Mouse (Mus musculus): ENCODE measurements at regions not wholly inside any gene's neighbourhood (a gene's known extent, or its start where the extent isn't known, plus 50 kb on each side); places are given as distances from the start of the nearest gene placed in this dataset.

DNA sequence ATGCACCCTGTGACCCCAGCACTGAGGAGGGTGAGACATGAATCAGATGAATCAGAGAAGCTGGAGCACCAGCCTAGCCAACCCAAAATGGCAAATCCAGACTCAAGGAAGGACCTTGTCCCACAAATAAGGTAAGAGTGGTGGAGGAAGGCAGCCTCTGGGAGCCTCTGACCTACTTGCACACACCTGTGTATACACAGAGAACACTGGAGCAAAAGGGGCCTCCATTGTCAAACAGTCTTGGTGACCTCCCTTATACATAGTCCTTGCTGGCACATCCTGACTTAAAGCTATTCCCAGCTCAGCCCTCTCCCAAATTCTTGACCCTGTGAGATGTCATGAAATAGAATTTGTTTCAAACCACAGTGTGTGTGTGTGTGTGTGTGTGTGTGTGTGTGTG, 57.1 kb downstream of the Inhbb start:
- ATAC-seq (ENCODE audit: poor library complexity, severe bottlenecking), result no peak

DNA sequence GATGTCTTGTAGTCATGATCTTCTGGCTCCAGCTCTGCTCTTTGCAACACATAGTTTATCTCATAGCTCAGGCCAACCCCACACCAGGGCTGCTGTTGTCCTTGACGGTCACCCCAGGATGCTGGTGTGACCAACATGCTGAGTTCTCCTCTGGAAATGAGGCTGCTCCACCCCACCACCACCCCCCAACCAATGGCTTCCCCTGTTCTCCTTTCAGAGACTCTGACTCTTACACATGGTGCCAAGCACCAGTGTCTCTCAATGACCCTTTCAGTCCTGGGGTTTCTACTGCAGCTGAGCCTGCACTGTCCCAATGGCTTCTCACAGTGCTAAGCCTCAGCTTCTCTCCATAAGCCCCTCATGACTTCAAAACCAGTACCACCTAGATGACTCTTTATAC, 64.0 kb downstream of the Inhbb start:
- ATAC-seq (ENCODE audit: poor library complexity, severe bottlenecking), result no peak

DNA sequence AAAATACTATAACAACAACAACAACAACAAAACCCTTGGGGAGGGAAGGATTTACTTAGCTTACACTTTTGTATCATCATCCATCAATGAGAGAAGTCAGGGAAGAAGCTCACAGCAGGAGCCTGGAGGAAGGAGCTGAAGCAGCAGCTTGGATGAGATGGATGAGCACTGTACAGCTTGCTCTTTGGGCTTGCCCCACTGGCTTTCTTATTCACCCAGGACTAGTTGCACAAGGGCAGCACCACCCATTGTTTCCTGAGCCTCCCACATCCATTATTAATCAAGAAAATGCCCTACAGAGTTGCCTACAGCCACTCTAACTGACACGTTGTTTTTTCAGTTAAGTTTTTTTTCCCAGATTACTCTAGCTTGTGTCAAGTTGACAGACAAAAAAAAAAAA, 65.1 kb downstream of the Inhbb start:
- ATAC-seq (ENCODE audit: poor library complexity, severe bottlenecking), result no peak

DNA sequence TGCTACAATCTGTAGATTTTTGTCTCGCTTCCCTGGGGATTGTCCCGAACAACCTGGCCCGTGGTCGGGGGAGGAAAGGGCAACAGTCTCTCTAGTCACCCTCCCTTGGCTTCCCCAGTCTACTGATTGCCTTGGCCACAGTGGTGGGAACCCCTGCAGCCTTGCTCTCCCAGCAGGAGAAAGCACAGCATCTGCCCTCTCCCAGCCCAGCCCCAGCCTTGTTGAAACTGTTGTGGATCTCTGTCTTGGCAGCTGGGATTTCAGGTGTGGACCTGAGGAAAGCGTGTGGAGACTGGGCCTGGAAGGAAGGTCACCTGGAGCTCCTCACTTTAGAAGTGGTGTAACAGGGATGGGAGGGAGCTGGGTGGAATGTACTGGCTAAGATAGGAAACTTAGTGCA, 66.6 kb downstream of the Inhbb start:
- no peak for ATAC-seq (ENCODE audit: poor library complexity, severe bottlenecking)

DNA sequence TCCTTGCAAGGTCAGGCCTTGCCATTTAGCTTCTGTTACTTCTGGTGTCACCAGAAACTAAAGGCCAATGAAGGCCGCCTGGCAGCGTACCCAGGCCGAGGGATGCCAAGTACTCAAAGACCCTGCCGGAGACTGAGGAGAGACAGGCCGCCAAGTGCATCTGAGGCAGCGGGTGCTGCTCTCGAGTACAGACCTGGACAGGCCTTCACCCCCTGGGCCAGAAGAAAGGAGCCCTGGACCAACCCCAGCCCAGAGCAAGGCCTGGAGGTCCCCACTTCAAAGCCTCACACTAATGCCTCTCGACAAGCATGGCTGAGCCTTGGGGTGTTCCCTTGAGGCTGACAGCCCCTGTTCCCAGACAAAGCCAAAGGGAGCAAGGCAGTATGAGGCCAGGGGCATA, 70.5 kb downstream of the Inhbb start:
- no peak for ATAC-seq (ENCODE audit: poor library complexity, severe bottlenecking)

DNA sequence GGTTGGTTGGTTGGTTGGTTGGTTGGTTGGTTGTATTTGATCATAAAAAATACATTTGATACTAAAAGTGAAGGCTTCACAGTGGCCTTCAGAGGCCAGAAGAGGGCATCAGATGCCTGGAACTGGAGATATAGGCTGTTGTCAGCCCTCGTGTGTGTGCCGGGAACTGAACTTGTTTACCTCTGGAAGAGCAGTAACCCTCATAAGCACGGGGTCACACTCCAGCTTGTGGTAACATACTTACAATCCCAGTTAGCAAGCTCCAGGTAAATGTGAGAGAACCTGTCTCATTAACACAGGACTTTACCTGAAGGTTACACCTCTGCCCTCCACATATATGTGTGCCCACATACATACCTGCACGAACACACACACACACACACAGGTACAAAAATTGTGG, 71.2 kb downstream of the Inhbb start:
- ATAC-seq (ENCODE audit: poor library complexity, severe bottlenecking), result no peak

DNA sequence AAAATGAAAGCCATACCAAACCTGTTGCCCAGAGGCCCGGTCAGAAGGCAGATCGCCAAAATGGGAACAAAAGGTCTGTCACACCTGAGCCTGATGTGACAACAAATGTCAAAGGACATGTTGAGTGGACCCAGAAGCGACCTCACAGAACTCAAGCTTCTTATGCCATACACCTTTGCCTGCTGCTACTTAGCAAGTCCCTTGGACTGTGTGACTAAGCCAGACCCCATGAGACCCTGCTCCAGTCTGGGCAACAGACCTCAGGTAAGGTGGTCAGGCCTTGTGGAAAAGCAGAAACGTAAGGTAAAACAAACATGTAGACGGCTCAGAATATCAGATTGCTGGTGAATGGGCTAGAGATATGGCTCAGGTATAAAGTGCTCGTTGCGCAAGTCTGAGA, 71.8 kb downstream of the Inhbb start:
- no peak for ATAC-seq (ENCODE audit: poor library complexity, severe bottlenecking)

DNA sequence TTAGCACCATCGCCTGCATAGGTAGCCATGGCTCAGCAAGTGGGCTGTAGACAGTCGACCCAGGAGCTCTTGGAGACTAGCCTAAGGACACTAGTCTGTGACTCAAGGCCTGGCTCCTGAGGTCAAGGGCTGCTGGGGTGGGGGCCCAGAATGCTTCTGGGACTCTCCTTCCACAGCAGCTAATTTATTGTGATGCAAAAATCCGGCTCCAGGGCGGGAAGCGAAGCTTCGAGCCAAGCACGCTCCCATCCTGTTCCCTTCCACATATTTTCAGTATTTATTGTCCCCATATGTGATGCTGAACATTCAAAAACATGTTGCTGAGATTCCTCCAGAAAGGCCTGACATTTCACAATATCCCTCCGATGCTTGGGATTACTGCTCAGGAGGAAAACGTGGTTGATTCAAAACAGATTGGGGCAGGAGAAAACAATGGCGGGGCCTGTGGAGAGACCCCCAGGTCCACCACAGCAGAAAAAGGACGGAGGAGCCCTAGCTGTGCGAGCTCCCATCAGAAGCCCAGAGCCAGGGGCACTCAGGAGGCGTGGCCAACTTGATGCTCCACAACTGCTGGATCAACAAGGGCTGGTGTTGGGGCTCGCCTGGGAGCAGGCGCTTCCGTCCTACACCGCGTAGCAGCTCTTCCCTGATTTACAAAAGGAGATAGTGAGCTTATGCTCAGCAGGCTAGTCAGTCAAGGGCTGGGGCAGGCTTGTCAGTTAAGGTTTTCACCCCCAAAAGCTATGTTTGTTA, 73.4 kb downstream of the Inhbb start:
- ATAC-seq (ENCODE audit: poor library complexity, severe bottlenecking), result no peak

DNA sequence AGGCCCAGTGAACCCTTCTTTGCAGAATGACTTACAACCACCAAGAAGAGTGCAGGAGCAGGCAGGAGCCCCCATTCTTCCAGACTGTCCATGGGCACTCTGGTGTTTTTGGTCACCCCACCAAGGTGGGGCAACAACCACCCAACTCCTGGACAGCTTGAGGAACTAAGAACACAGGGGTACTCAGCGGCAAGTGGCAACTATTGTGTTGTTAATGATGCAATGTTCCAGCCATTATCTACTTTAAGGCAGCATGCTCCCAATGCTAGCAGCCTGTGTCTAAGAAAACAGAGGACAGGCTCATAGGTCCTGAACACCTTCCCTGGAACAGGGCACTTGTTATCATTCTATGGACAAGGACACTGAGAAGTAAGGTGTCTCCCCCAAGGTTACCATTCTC, 74.3 kb downstream of the Inhbb start:
- ATAC-seq (ENCODE audit: poor library complexity, severe bottlenecking), result no peak

DNA sequence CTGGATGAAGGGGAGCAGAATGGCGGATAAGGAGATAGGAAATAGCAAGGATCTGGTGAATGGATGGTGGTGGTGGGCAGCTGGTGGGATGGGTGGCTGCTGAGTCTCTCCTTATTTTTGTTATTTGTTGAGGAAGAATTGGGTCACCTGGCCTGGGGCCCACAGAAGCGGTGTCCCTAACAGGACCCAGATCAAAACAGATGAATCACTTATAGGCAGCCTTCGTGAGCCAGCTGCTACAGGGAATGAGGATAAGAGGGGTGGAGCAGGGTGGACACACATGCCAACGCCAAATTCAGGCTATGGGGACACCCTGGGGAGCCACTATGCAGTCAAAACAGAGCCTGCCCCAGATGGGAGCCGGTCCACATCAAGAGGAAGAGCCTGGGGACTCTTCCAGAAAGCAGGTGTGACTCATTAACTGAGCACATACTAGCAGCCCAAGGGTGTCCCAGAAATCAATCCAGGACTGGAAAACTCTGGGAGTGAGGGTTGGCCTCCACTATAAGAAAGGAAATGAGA, 75.4 kb downstream of the Inhbb start:
- ATAC-seq (ENCODE audit: poor library complexity, severe bottlenecking), result no peak

DNA sequence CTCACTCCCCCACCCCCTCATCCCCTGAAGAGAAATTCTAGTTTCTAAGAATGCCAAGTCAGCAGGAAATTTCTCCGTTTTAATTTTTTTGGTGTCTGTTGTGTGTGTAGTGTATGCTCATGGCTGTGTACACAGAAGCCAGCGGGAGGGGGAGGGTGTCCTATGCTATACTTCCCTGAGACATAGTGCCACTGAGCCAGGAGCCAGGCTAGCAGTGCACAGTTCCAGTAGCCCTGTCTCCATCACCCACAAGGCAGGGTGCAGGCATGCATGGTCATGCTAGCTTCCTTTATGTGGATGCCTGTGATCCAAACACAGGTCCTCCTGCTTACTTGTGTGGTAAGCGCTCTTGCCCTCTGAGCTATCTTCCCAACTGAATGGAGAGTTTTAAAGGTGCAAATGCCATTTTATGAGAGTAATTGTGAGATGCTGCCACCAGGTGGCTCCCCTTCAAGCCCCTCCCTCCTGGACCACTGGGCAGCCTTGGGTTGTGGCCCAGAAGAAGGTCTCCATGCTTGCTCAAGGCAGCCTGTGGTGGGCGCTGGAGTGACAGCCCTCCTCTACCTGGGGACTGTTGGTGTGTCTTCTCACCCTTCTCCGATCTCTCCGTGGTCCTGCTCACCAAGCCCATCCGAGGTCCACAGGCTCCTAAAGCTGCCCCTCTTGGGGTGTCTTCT, 76.8 kb downstream of the Inhbb start:
- ATAC-seq (ENCODE audit: poor library complexity, severe bottlenecking), result no peak

DNA sequence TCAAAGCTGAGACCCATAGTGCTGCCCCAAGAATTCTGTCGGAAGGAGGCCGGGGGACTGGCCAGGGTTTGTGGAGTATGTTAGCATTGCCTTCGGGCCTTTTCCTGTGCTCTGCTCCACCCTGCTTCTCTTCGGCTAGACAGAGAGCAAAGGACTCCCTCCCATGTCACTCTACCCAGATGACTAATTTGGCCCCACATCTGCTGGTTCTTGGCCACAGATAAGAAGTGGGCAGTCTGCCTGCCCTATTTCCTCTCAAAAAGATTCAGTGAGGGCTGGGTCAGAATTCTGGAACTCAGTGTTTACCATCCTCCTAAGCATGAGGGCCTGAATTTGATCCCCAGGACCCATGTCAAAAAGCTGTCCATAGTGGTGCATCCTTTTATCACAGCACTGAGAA, 78.0 kb downstream of the Inhbb start:
- ATAC-seq (ENCODE audit: poor library complexity, severe bottlenecking), result no peak

DNA sequence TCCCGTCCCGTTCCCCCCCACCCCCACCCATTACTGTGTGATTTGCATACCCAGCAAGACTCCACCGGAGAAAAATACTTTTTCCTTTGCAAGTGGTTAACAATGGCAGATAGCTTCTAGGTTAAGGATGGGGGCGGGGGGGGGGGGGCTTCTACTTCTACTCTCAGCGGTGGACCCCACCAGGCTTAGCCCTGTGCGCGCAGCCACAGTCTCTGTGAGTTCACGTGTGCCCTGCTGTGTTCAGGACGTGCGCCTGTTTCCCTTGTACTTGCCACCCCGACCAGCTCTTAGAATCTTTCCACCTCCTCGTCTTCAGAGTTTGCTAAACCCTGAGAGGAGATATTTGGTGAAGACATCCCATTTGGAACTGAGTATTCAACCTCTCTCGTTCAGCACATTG, 86.9 kb downstream of the Inhbb start:
- ATAC-seq (ENCODE audit: poor library complexity, severe bottlenecking), result no peak

DNA sequence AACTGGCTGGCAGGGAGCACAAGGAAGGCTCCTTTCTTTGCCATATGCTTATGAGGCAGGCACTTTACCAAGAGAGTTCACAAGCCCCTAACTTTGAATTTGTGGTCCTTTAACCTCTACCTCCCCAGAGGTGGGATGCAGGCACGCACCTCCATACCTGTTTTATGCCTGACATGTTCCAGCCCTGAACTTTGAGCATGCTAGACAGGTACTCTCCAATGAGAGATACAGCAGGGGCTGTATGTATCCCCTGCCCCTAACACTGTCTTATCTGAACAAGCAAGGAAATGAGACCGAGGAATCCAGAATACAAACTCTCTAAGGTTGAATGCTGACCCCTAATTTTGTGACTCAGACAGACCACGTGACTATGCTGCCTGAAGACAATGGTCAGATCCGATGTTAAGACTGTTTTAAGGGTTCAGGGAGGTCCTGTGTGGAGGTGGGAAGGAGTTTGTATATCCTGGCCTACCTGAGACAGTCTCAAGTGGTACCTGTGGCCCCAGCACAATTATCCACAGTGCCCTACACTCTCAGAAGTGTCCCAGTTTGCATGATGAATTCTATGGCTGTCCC, 91.2 kb downstream of the Inhbb start:
- ATAC-seq (ENCODE audit: poor library complexity, severe bottlenecking), result no peak

DNA sequence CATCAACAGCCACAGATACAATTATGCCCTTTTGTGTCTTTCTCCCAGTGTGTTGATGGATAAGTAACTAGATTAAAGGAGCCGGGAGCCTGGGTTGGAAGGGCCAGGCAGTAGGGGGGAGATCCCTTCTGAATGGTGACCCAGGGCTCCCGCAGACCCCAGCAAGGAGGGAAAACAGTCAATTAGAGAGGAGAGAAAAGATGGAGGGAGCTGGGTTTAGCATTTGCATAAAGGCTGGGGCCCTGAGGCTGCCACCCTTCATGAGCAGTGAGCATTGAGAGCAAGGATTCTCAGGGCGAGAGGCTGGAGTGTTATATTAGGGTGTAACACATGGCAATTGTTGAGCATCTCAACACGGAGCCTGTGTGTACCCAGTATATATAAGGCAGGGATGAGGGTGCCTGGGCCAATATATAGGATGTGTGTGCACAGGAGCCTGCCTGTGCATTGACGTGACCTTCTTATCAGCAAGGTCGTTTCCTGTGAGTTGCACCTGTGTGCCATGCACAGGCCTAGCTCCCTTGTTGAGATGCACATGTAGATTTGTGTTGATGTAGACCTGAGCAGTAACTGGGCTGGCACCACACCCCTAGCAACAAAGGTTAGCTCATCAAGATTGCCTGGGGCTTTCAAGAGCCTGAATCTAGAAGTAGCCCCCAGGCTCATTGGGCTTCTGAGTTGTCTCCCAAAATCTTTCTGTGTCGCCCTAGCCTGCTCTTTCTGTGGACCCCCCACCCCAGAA, 92.2 kb downstream of the Inhbb start:
- ATAC-seq (ENCODE audit: poor library complexity, severe bottlenecking), result no peak

DNA sequence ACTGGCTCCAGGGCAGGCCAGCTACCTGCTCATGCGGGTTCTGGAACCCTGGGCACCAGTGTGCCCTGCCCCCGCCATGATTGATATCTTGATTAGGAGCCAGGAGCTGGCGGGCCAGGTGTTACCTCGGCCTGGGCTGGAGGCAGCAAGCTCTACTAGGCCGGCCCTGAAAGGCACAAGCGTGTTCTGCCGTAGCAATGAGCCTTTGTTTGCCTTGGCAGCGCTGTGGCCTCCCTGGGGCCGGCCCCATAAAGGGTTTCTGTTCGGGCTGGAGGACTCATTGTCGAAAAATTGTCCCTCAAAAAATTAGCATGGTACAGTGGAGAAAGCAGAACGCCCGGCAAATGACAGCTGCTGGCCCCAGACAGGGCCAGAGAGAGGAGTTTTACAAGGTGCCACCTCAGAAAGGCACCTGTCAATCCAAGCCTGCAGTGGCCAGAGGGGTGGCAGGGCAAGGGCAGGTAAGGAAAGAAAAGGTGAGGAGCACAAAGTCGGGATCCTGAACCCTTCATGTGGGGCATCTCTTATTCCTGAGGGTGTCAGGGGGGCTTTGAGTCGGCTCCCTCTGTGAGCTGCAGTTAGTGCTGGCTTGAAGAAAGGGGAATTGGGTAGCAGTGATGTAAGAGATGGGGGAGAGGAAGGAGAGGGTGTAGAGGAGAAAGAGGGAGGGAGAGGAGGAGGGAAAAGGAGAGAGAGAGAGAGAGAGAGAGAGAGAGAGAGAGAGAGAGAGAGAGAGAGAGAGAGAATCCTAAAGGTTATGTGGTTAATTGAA, 92.9 kb downstream of the Inhbb start:
- ATAC-seq (ENCODE audit: poor library complexity, severe bottlenecking), result no peak

DNA sequence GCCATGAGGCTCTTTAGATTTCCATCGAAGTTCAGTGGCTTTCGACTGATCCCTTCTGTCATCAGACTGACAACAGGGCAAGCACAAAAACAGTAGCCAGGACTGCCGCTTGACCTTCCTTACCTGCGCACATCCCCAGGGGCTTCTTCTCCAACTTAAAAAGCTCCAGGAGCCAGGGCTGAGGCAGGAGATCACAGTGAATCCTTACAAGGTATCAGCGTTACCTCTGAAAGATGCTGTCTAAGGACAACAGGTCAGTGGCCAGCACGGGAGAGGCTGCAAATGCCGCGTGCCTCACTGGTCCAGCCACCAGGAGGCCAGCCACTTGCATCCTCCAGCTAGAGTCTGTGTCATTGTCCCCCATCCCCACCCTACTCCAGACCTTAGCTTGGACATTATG, 97.5 kb downstream of the Inhbb start:
- no peak for ATAC-seq (ENCODE audit: poor library complexity, severe bottlenecking)

DNA sequence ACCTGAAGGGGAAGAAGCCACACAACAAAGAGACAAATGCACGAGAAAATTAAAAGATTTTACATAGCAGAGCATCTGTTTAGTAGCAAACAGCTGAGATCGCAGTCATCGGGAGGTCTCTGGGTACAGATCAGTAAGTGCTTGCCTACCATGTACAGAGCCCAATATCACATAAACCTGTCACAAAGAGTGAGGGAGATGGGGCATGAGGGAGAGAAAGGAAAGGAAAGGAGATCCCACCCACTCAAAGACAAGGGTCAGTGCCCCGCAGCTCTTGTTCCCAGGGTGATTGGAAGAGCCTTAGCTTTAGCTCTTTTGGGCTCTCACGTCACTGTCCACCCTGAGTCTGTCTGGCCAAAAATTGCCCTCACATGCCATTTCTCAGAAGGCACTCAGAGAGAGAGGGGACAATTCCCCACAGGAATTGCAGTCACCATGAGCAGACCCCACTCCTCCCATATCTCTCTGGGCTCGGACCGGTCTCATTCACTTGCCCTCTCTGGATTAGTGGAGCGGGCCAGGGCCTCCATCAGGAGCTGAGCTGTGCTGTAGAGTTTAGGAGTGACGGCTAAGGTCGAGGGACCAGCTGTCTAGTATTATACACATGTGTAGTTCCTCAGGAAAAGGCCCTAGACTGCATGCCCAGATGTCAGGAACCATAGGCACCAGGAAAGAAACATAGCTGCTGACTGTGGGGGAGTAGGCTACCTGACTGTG, 99.6 kb downstream of the Inhbb start:
- no peak for ATAC-seq (ENCODE audit: poor library complexity, severe bottlenecking)

DNA sequence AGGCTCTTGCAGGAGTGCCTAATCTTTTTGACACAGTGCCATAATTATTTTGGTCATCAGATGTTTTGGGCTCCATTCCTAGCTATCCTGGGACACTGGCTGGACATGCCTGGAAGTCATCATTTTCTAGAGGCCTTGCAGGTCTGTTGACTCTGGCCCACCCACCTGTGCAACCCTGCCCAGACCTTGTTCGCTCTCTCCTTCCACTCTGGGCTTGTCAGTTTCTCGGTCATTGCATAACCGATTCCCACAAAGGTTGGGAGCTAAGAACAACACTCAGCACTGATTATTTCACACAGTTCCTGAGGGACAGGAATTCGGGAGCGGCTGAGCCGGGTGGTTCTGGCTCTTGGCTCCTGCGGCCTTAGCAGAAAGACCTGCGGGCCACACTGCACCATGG, 100.2 kb downstream of the Inhbb start:
- no peak for ATAC-seq (ENCODE audit: poor library complexity, severe bottlenecking)

DNA sequence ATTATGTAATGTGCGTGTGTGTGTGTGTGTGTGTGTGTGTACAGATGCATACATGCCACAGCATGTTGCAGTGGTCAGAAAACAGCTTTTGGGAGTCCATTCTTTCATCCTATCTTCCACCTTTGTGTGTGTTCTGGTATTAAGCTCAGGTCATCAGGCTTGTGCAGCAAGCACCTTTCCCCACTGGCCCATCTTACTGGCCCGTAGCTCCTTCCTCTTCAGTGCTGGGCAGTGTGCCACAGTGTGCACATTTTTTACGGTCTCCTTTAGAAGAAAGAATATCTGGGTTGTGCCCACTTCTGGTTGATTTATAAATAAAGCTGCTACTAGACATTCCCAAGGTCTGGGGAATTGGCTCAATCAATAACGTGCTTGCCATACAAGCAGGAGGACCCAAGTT, 105.0 kb downstream of the Inhbb start:
- ATAC-seq (ENCODE audit: poor library complexity, severe bottlenecking), result no peak

All from megakaryocyte, adult 5-6 weeks (primary cell).